Mouse (Mus musculus) intestine, postnatal 0 days (tissue): ENCODE measurements at regions not wholly inside any gene's neighbourhood (a gene's known extent, or its start where the extent isn't known, plus 50 kb on each side); places are given as distances from the start of the nearest gene placed in this dataset.

ENCODE experiments used
- ATAC-seq: fragments of 200-750 bp; cut with Nextera tagmentation; 2 replicates; pipeline ENCODE4 v1.8.0; 2017; ENCODE audit warnings: mild to moderate bottlenecking, moderate TSS enrichment, moderate library complexity
- H3K27ac ChIP-seq: fragments of 300-500 bp; sonication (generic); 2 replicates; pipeline ENCODE4 v1.5.1; 2014; ENCODE audit warnings: mild to moderate bottlenecking, low read depth, low read length, moderate library complexity
- H3K27me3 ChIP-seq: fragments of 300-500 bp; sonication (generic); replicated peaks from 2 replicates; pipeline ENCODE4 v1.6.1; 2014; ENCODE audit warnings: low read length, mixed read lengths; ENCODE audit not compliant: control insufficient read depth, insufficient read depth
- H3K36me3 ChIP-seq: fragments of 300-500 bp; sonication (generic); 2 replicates; pipeline ENCODE4 v1.6.1; 2014; ENCODE audit warnings: mild to moderate bottlenecking, moderate library complexity; ENCODE audit not compliant: control insufficient read depth, insufficient read depth
- H3K4me1 ChIP-seq: fragments of 300-500 bp; sonication (generic); replicated peaks from 2 replicates; pipeline ENCODE4 v1.6.1; 2014; ENCODE audit warnings: antibody characterized with exemption, low read length, mixed read lengths; ENCODE audit not compliant: control insufficient read depth, insufficient read depth
- H3K4me2 ChIP-seq: fragments of 300-500 bp; sonication (generic); replicated peaks from 2 replicates; pipeline ENCODE4 v1.6.1; 2014; ENCODE audit warnings: low read depth, mild to moderate bottlenecking, moderate library complexity
- H3K4me3 ChIP-seq: fragments of 300-500 bp; sonication (generic); 2 replicates; pipeline ENCODE4 v1.5.1; 2014; ENCODE audit warnings: low read depth, low read length
- H3K9ac ChIP-seq: fragments of 300-500 bp; sonication (generic); 2 replicates; pipeline ENCODE4 v1.6.1; 2014; ENCODE audit warnings: mild to moderate bottlenecking, low read depth, low read length
- H3K9me3 ChIP-seq: fragments of 300-500 bp; sonication (generic); 2 replicates; pipeline ENCODE4 v1.6.1; 2016; ENCODE audit warnings: mixed run types; ENCODE audit not compliant: control insufficient read depth
- CTCF ChIP-seq: sonication (generic); IDR thresholded peaks from 2 replicates; pipeline ENCODE4 v1.5.1; 2016; ENCODE audit warnings: low read depth, mild to moderate bottlenecking, control low read depth, antibody characterized with exemption, moderate library complexity
- WGBS: fragments of 180-500 bp; shearing (Covaris S2); extraction: QIAGEN DNeasy Blood & Tissue Kit; methylation state at CpG from one replicate; pipeline ENCODE4 v1.1.7; 2014; 5-methylcytosine and 5-hydroxymethylcytosine counted together

- ATAC-seq = no peak
- H3K36me3 ChIP-seq = no peaks in the 10 kb centered on the region
- no peaks in the 10 kb centered on the region for H3K9me3 ChIP-seq
- H3K27me3 ChIP-seq = no peaks in the 10 kb centered on the region
- no peak overlapping the region for H3K4me2 ChIP-seq
- no peak overlapping the region for H3K27ac ChIP-seq
- no peaks in the 10 kb centered on the region for H3K4me1 ChIP-seq
- no peak overlapping the region for H3K9ac ChIP-seq
- no peak for TF ChIP-seq CTCF
- no peak overlapping the region for H3K4me3 ChIP-seq
- 77% methylated on average over 1 of the region's 1 CpGs for WGBS
Measured at GRCm38 (mm10) chr16:15107234-15107633, 200.8 kb downstream of the Efcab1 start.

GRCm38 (mm10) chr16:15113131-15113530 is 204.1 kb upstream of the Gm21897 start:
- no peaks in the 10 kb centered on the region for H3K36me3 ChIP-seq
- no peak overlapping the region for H3K27ac ChIP-seq
- 65% methylated on average over 2 of the region's 2 CpGs for WGBS
- no peak overlapping the region for H3K9ac ChIP-seq
- H3K9me3 ChIP-seq = no peaks in the 10 kb centered on the region
- H3K27me3 ChIP-seq = no peaks in the 10 kb centered on the region
- no peaks in the 10 kb centered on the region for H3K4me1 ChIP-seq
- no peak for TF ChIP-seq CTCF
- ATAC-seq = no peak
- no peak overlapping the region for H3K4me3 ChIP-seq
- H3K4me2 ChIP-seq = no peak overlapping the region

GRCm38 (mm10) chr16:15113989-15114556 is 203.2 kb upstream of the Gm21897 start:
- Histone ChIP-seq H3K4me1 (no peaks in the 10 kb centered on the region), H3K27ac (no peak overlapping the region), H3K4me3 (no peak overlapping the region), H3K36me3 (no peaks in the 10 kb centered on the region), H3K27me3 (no peaks in the 10 kb centered on the region), H3K4me2 (no peak overlapping the region), H3K9me3 (no peaks in the 10 kb centered on the region), H3K9ac (no peak overlapping the region)
- 26% methylated on average over 5 of the region's 5 CpGs for WGBS
- TF ChIP-seq CTCF = no peak
- ATAC-seq = no peak

- 50% methylated on average over 4 of the region's 4 CpGs for WGBS
- no peak for TF ChIP-seq CTCF
- no peak overlapping the region for H3K4me3 ChIP-seq
- no peaks in the 10 kb centered on the region for H3K27me3 ChIP-seq
- H3K9me3 ChIP-seq = no peaks in the 10 kb centered on the region
- no peaks in the 10 kb centered on the region for H3K36me3 ChIP-seq
- no peaks in the 10 kb centered on the region for H3K4me1 ChIP-seq
- H3K9ac ChIP-seq = no peak overlapping the region
- no peak overlapping the region for H3K27ac ChIP-seq
- no peak overlapping the region for H3K4me2 ChIP-seq
- no peak for ATAC-seq
Measured at GRCm38 (mm10) chr16:15114574-15115230, 202.6 kb upstream of the Gm21897 start.

- no peak for TF ChIP-seq CTCF
- Histone ChIP-seq H3K27ac (no peak overlapping the region), H3K36me3 (no peaks in the 10 kb centered on the region), H3K4me1 (no peaks in the 10 kb centered on the region), H3K27me3 (no peaks in the 10 kb centered on the region), H3K9me3 (no peaks in the 10 kb centered on the region), H3K9ac (no peak overlapping the region), H3K4me3 (no peak overlapping the region), H3K4me2 (no peak overlapping the region)
- no peak for ATAC-seq
- WGBS = 43% methylated on average over 2 of the region's 2 CpGs
Measured at GRCm38 (mm10) chr16:15115386-15115785, 201.9 kb upstream of the Gm21897 start.

GRCm38 (mm10) chr16:15119799-15120198 is 197.5 kb upstream of the Gm21897 start:
- WGBS = 80% methylated on average over 1 of the region's 1 CpGs
- ATAC-seq = no peak
- Histone ChIP-seq H3K4me3 (no peak overlapping the region), H3K36me3 (no peaks in the 10 kb centered on the region), H3K27ac (no peak overlapping the region), H3K4me1 (no peaks in the 10 kb centered on the region), H3K9me3 (no peaks in the 10 kb centered on the region), H3K9ac (no peak overlapping the region), H3K27me3 (no peaks in the 10 kb centered on the region), H3K4me2 (no peak overlapping the region)
- peak; percentile 38 for TF ChIP-seq CTCF
